Mouse (Mus musculus) E14TG2a.4 (cell line): Measurements from ENCODE around the gene Cblb.

ENCODE experiments used
- H3K27me3 ChIP-seq: 2 replicates; pipeline ENCODE4 v1.6.1; 2014; ENCODE audit warnings: low read length, control low read depth; ENCODE audit not compliant: insufficient read depth
- H3K36me3 ChIP-seq: 2 replicates; pipeline ENCODE4 v1.6.1; 2014; ENCODE audit warnings: low read length, control low read depth; ENCODE audit not compliant: insufficient read depth
- H3K4me1 ChIP-seq: replicated peaks from 2 replicates; pipeline ENCODE4 v1.6.1; 2014; ENCODE audit warnings: low read depth, low read length, control low read depth
- H3K4me3 ChIP-seq: replicated peaks from 2 replicates; pipeline ENCODE4 v1.5.1; 2014; ENCODE audit warnings: mild to moderate bottlenecking, low read length
- H3K9me3 ChIP-seq: 2 replicates; pipeline ENCODE4 v1.6.1; 2014; ENCODE audit warnings: low read length, control low read depth
- CTCF ChIP-seq: conservative IDR thresholded peaks from 2 replicates; pipeline ENCODE4 v1.5.1; 2014; ENCODE audit warnings: low read length
- NANOG ChIP-seq: IDR thresholded peaks from 2 replicates; pipeline ENCODE4 v1.6.1; 2014; ENCODE audit warnings: borderline replicate concordance, low read length, mixed read lengths
- POU5F1 ChIP-seq: IDR thresholded peaks from 2 replicates; pipeline ENCODE4 v1.6.1; 2014; ENCODE audit warnings: low read length, borderline replicate concordance

Cblb gene

GRCm38 (mm10) chr16:52043380-52044117 lies 12.5 kb downstream of the Cblb start:
- peaks cover 15% of the 10 kb centered on the region for H3K36me3 ChIP-seq
- peaks cover 5% of the 10 kb centered on the region; the same call in 1 of the 2 replicates for H3K4me1 ChIP-seq
- TF ChIP-seq NANOG (no peak), POU5F1 (no peak), CTCF (no peak)
- no peak overlapping the region for H3K4me3 ChIP-seq
- no peaks in the 10 kb centered on the region for H3K27me3 ChIP-seq
- no peaks in the 10 kb centered on the region for H3K9me3 ChIP-seq

- peaks cover 21% of the 10 kb centered on the region for H3K36me3 ChIP-seq
- no peak for TF ChIP-seq NANOG
- no peak for TF ChIP-seq POU5F1
- no peak for TF ChIP-seq CTCF
- peaks cover 5% of the 10 kb centered on the region; the same call in 1 of the 2 replicates for H3K4me1 ChIP-seq
Measured at GRCm38 (mm10) chr16:52044518-52044917, 13.5 kb downstream of the Cblb start.

GRCm38 (mm10) chr16:52044985-52045384 lies 14.0 kb downstream of the Cblb start:
- Histone ChIP-seq H3K36me3 (peaks cover 22% of the 10 kb centered on the region), H3K27me3 (no peaks in the 10 kb centered on the region), H3K4me1 (peaks cover 5% of the 10 kb centered on the region; the same call in 1 of the 2 replicates), H3K9me3 (no peaks in the 10 kb centered on the region), H3K4me3 (no peak overlapping the region)
- no peak for TF ChIP-seq POU5F1
- no peak for TF ChIP-seq CTCF
- TF ChIP-seq NANOG, result no peak

More at GRCm38 (mm10) chr16:52044518-52044917, 13.5 kb downstream of the Cblb start:
- Histone ChIP-seq H3K4me3 (no peak overlapping the region), H3K27me3 (no peaks in the 10 kb centered on the region), H3K9me3 (no peaks in the 10 kb centered on the region)

GRCm38 (mm10) chr16:52046464-52046863 lies 15.4 kb downstream of the Cblb start:
- peaks cover 5% of the 10 kb centered on the region; the same call in 1 of the 2 replicates for H3K4me1 ChIP-seq
- H3K9me3 ChIP-seq, result no peaks in the 10 kb centered on the region
- TF ChIP-seq POU5F1 (no peak), CTCF (no peak), NANOG (no peak)
- peaks cover 34% of the 10 kb centered on the region for H3K36me3 ChIP-seq
- H3K4me3 ChIP-seq, result no peak overlapping the region
- H3K27me3 ChIP-seq, result no peaks in the 10 kb centered on the region

- Histone ChIP-seq H3K9me3 (peaks cover 15% of the 10 kb centered on the region), H3K36me3 (peaks cover 43% of the 10 kb centered on the region), H3K4me3 (no peak overlapping the region), H3K4me1 (no peaks in the 10 kb centered on the region), H3K27me3 (no peaks in the 10 kb centered on the region)
- TF ChIP-seq POU5F1, result no peak
- TF ChIP-seq NANOG, result no peak
- no peak for TF ChIP-seq CTCF
Measured at GRCm38 (mm10) chr16:52051106-52051505, 20.1 kb downstream of the Cblb start.

GRCm38 (mm10) chr16:52052734-52053133 lies 21.7 kb downstream of the Cblb start:
- peaks cover 15% of the 10 kb centered on the region for H3K9me3 ChIP-seq
- no peaks in the 10 kb centered on the region; the same call in 1 of the 2 replicates for H3K4me1 ChIP-seq
- peaks cover 37% of the 10 kb centered on the region for H3K36me3 ChIP-seq
- TF ChIP-seq CTCF, result no peak
- no peak for TF ChIP-seq POU5F1
- TF ChIP-seq NANOG, result no peak
- no peak overlapping the region for H3K4me3 ChIP-seq
- H3K27me3 ChIP-seq, result no peaks in the 10 kb centered on the region

- no peaks in the 10 kb centered on the region for H3K27me3 ChIP-seq
- no peaks in the 10 kb centered on the region; the same call in 1 of the 2 replicates for H3K4me1 ChIP-seq
- peaks cover 19% of the 10 kb centered on the region for H3K36me3 ChIP-seq
- peaks cover 15% of the 10 kb centered on the region for H3K9me3 ChIP-seq
- no peak overlapping the region for H3K4me3 ChIP-seq
- no peak for TF ChIP-seq CTCF
- TF ChIP-seq NANOG, result no peak
- no peak for TF ChIP-seq POU5F1
Measured at GRCm38 (mm10) chr16:52055236-52055635, 24.2 kb downstream of the Cblb start.

- Histone ChIP-seq H3K9me3 (peaks cover 15% of the 10 kb centered on the region), H3K27me3 (no peaks in the 10 kb centered on the region), H3K4me3 (no peak overlapping the region), H3K36me3 (peaks cover 13% of the 10 kb centered on the region), H3K4me1 (peaks cover 4% of the 10 kb centered on the region; the same call in 1 of the 2 replicates)
- TF ChIP-seq CTCF, result no peak
- TF ChIP-seq NANOG, result no peak
- no peak for TF ChIP-seq POU5F1
Measured at GRCm38 (mm10) chr16:52056164-52056563, 25.1 kb downstream of the Cblb start.

GRCm38 (mm10) chr16:52057335-52057734 lies 26.3 kb downstream of the Cblb start:
- TF ChIP-seq POU5F1 (no peak), CTCF (no peak), NANOG (no peak)
- Histone ChIP-seq H3K4me1 (peaks cover 16% of the 10 kb centered on the region), H3K27me3 (no peaks in the 10 kb centered on the region), H3K9me3 (peaks cover 8% of the 10 kb centered on the region), H3K4me3 (no peak overlapping the region), H3K36me3 (peaks cover 9% of the 10 kb centered on the region; the same call in 1 of the 2 replicates)
